Mouse (Mus musculus) skeletal muscle tissue, adult 2 months (tissue): Measurements from ENCODE around the gene Asgr1.
"Not testable (repeated sequence)": the region's sequence is repeated elsewhere in the genome, so short reads cannot be mapped to it uniquely, and the experiment has no call there.

Source experiments
- DNase-seq: peaks from one replicate; pipeline ENCODE4 v3.0.0-alpha.2; 2012; ENCODE audit warnings: low read depth, low spot score

Gene Asgr1

GRCm38 (mm10) chr11:70066701-70067100 lies 12.8 kb downstream of the Asgr1 start:
- no peak for DNase-seq

- DNase-seq = no peak
Measured at GRCm38 (mm10) chr11:70068245-70068644, 14.4 kb downstream of the Asgr1 start.

- no peak for DNase-seq
Measured at GRCm38 (mm10) chr11:70070057-70070456, 16.2 kb downstream of the Asgr1 start.

- not testable (repeated sequence) for DNase-seq
Measured at GRCm38 (mm10) chr11:70070603-70071002, 16.7 kb downstream of the Asgr1 start.

GRCm38 (mm10) chr11:70074379-70075071 lies 20.6 kb downstream of the Asgr1 start:
- DNase-seq = peak; percentile 62

DNA sequence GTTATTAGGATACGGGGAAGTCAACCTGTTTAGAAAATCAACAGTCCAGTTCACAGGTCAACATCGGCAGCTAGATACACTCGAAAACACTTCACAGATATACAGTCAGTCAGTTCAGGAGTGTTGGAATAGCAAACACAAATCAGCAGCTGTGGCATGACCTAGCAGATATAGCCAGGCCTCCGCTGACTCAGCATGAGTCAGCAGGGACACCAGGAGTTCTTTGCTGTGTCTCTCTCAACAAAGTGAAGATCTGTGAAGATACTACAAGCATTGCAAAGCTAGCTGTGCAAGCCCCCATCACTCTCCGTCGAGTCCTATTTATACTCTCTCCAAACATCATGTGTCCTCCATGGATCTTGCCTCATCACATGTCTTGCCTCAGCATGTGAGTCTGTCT lies 21.7 kb downstream of the Asgr1 start:
- DNase-seq = no peak

- no peak for DNase-seq
Measured at GRCm38 (mm10) chr11:70077441-70077840, 23.6 kb downstream of the Asgr1 start.

DNA sequence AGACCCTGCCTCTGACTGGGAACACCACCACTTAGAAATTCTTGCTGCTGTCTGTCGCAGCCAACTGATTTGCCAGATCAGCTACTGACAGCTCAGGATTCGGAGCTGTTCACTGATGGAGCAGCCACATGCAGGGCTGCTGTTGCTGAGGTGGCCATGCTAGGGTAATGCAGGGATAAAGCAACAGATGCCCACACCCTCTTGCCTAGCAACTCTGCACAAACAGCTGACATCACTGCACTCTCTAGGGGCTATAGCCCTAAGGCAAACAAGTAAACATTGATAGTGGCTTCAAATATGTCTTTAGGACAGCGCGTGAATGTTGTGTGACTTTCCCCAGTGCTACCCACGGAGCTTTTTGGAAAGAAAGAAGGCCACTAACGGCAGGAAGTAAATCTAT lies 25.3 kb downstream of the Asgr1 start:
- DNase-seq = no peak

GRCm38 (mm10) chr11:70079928-70080327 lies 26.0 kb downstream of the Asgr1 start:
- DNase-seq = peak; percentile 30

- DNase-seq = no peak
Measured at GRCm38 (mm10) chr11:70080803-70081590, 27.1 kb downstream of the Asgr1 start.

DNA sequence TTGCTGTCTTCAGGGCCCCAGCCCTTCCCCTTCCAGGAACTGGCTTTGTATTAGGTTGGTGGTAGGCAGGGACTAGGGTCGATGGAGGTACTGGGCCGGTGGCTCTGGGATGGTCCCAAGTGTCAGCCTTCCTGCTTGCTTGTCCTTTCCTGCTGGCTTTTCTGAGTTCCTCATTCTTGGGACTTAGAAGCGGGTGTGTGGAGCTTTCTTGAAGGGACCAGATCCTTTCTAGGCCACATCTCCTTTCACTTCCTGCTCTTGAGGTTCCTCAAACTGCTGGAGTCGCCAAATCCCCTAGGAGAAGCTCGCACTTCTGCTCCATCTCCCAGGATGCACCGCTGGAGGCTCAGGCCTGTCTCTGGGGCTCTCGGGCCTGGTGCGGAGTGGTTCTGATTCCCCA lies 30.7 kb downstream of the Asgr1 start:
- DNase-seq = peak; percentile 51

GRCm38 (mm10) chr11:70091986-70092783 lies 38.3 kb downstream of the Asgr1 start, which contains the start of gene Asgr2:
Asgr2 (plus strand) TSS chr11:70092644.
- peak; percentile 35 for DNase-seq

DNA sequence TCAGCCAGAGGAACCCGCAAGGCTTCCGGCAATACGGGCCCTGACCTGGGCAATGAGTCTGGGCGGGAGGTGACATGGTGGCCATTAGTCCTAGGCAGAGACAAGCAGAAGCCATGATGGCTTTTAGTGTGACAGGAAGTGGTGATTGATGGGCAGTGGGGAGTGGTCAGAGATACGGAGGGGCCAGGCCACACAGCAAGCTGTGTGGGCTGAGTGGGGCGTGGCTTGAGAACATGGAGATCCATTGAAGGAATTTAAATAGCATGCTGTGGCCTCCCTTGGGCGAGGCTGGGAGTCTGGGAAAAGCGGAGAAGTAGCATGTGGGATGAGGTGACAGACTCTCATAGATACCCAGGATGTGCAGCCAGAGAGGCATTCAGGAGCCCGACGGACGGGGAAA lies 43.5 kb downstream of the Asgr1 start:
- DNase-seq = no peak

GRCm38 (mm10) chr11:70099102-70099501 lies 45.2 kb downstream of the Asgr1 start:
- DNase-seq = no peak

GRCm38 (mm10) chr11:70099809-70100208 lies 45.9 kb downstream of the Asgr1 start:
- DNase-seq = no peak

- DNase-seq = no peak
Measured at GRCm38 (mm10) chr11:70103701-70104315, 49.9 kb downstream of the Asgr1 start.

- DNase-seq = no peak
Measured at GRCm38 (mm10) chr11:70107085-70107484, 53.2 kb downstream of the Asgr1 start.
